Mouse (Mus musculus) left cerebral cortex, postnatal 4 days (tissue): ENCODE results near the gene Tmem132b. TPM values are rescaled to one million over a fixed set of nuclear protein-coding genes. Genes with fewer than 3 reads are reported as not detected.

Source experiments
- DNase-seq: peaks from one replicate; pipeline ENCODE4 v3.0.0-alpha.2; 2022
- intact Hi-C: fragments of 180-260 bp; cut with DNase I; formaldehyde crosslinking; loops from one replicate; pipeline ENCODE4 v1.15.1; 2025
- total RNA-seq, 2 experiments: library from RNA; stranded (reverse); gene quantifications; 2 replicates each; pipeline ENCODE4 v1.2.3; 2021

Tmem132b gene
- total RNA-seq, 2 experiments from 2014 or later: 62.9 to 66.4 TPM

DNA sequence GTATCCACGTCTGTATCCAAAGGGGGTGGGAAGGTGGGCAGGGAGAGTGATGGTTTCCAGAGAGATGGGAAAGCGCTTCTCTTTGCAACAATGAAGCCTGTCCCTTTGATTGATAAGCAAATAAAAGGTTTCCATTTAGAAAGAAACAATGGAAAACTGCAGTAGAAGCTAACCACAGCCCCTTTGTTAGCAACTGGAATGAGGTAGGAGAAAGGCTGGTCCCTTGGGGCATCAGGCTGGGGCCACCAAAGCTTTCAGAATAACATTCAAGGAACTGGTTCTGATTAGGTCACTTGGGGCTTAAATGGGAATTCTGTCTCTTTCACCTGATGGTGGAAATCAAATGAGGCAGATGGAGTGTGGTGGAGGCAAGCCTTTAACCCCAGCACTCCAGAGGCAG lies 118.4 kb downstream of the Tmem132b start:
- no peak for DNase-seq
- intact Hi-C loops: no loop called here

DNA sequence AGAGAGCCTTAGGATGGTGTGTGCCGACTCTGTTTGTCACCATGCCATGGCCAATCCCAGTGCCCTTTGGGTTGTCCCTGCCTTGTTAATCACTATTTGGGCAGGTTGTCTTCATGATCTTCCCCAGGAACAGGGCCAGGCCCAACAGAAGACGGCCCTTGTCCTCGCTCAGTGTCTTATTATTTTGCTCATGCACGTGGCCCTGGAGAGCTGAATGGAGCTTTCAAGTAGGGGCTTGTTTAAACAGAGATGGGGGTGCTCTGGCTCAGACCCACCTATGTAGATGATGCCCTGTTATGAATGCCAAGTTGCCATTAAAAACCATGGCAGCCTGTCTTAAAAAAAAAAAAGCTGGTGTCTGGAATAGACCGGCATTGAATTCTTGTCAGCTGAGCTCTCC lies 126.5 kb downstream of the Tmem132b start:
- DNase-seq: no peak
- intact Hi-C loops: no loop called here

- intact Hi-C loops: no loop called here
- DNase-seq: no peak
Observed at GRCm38 (mm10) chr5:125658959-125659749, 127.6 kb downstream of the Tmem132b start.

GRCm38 (mm10) chr5:125675623-125676022 lies 144.0 kb downstream of the Tmem132b start:
- peak; percentile 78 for DNase-seq
- intact Hi-C loops: no loop called here

- intact Hi-C loops: no loop called here
- DNase-seq: no peak
Observed at GRCm38 (mm10) chr5:125676025-125676623, 144.6 kb downstream of the Tmem132b start.

GRCm38 (mm10) chr5:125680889-125681288 lies 149.3 kb downstream of the Tmem132b start:
- DNase-seq: no peak
- intact Hi-C loops: no loop called here

- intact Hi-C loops: no loop called here
Observed at GRCm38 (mm10) chr5:125683491-125683890, 151.9 kb downstream of the Tmem132b start.

GRCm38 (mm10) chr5:125685681-125686331 lies 154.2 kb downstream of the Tmem132b start:
- intact Hi-C loops: no loop called here
- peak; percentile 79 for DNase-seq

More at GRCm38 (mm10) chr5:125683491-125683890, 151.9 kb downstream of the Tmem132b start:
- no peak for DNase-seq

GRCm38 (mm10) chr5:125692538-125692937 lies 161.0 kb downstream of the Tmem132b start:
- intact Hi-C loops: no loop called here
- DNase-seq: no peak

DNA sequence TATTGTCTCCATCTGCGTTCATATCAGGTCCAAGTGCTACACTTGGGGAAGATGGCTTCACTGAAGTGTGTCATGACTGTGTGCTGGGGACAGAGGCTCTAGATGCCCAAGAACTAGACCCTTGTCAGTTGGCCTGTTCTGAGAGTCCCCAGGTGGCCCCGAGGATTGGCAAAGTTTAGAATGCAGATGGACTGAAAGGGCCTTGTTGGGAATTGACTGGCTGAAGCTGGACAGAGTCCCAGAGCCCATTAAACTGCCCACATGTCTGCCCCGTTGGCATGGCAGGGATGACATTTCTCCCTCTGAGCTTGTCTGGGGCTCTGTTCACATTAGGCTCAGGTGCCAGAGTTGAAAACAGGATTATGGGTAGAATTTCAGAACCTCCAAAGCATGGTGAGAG lies 167.8 kb downstream of the Tmem132b start:
- intact Hi-C loops: no loop called here
- peak; percentile 91 for DNase-seq

DNA sequence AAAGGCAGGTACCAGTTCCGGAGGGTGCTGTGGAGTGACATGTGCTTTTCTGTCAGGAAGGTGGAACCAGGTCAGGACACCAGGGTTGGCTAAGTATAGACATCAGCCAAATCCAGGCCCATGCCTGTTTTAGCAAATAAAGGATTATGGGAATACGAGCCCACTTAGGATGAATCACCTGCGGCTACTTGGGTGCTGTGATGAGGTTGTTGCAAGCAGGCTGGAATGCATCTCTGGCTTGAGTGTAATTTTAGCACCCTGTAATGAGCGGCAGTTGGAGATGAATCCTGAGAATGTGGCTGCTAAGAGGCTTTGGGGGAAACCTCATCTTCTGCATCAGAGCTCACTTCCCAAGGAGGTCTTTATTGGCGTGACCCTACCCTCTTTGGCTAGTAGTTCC lies 168.7 kb downstream of the Tmem132b start:
- DNase-seq: no peak
- intact Hi-C loops: no loop called here

DNA sequence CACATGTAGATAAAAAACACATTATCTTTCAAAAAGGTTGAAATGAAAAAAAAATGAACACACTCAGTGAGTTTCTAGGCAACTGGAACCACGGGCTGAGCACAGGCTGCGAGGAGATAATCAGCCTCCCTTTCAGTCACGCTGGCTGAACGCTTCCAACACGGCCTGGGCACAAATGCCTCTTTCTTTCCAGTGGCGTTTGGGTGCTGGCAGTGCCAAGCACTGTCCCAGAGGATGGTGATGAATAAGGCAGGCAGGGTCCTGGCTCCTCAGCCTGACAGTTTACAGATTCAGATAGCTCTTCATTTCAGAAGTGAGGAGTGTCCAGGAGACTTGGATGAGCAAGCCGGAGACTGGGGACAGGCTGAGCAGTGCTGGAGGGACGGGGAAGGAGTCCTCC lies 173.8 kb downstream of the Tmem132b start:
- DNase-seq: peak; percentile 48
- intact Hi-C loops: no loop called here

GRCm38 (mm10) chr5:125709160-125709559 lies 177.6 kb downstream of the Tmem132b start:
- intact Hi-C loops: no loop called here

DNA sequence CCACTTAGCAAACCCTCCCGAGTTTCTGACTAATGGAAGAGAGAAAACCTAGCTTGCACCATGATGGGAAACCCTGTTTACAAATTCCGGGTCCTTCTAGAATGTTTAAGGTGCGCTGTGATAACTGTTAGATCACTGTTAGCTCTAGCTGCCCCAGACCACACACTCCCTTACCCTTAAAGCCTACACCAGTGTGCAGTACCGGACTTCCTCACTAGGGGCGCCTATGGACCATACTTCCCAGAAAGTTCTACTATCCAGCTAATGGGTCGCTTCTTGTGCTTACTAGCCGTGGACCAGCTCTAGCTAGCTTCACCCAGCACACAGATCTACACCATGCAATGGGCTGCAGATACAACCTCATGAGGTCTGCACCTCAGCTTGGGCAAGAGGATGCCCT lies 195.2 kb downstream of the Tmem132b start:
- intact Hi-C loops: no loop called here
- DNase-seq: no peak

More at GRCm38 (mm10) chr5:125709160-125709559, 177.6 kb downstream of the Tmem132b start:
- peak; percentile 83 for DNase-seq

- DNase-seq: no peak
- intact Hi-C loops: no loop called here
Observed at GRCm38 (mm10) chr5:125727436-125727835, 195.9 kb downstream of the Tmem132b start.

DNA sequence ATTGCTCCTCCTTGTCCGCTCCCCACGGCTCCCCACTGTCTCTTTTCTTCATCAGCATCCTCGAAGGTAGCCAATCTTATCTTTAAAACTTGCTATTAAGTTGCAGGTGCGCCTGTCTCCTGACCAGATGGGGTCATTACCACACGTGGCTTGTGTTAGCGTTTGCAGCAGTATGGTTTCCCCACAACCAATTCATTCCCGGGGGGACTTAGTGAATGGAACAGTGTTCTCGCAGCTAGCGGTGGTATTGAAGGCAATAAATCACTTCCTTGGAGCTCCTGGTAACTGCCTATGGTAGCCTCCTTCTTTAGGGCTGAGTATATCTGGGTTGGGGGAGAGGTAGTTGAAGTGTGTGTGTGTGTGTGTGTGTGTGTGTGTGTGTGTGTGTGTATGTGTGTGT lies 196.4 kb downstream of the Tmem132b start:
- intact Hi-C loops: no loop called here
- DNase-seq: no peak

GRCm38 (mm10) chr5:125728521-125728920 lies 196.9 kb downstream of the Tmem132b start:
- no peak for DNase-seq
- intact Hi-C loops: no loop called here

GRCm38 (mm10) chr5:125733806-125734205 lies 202.2 kb downstream of the Tmem132b start:
- DNase-seq: no peak
- intact Hi-C loops: no loop called here

DNA sequence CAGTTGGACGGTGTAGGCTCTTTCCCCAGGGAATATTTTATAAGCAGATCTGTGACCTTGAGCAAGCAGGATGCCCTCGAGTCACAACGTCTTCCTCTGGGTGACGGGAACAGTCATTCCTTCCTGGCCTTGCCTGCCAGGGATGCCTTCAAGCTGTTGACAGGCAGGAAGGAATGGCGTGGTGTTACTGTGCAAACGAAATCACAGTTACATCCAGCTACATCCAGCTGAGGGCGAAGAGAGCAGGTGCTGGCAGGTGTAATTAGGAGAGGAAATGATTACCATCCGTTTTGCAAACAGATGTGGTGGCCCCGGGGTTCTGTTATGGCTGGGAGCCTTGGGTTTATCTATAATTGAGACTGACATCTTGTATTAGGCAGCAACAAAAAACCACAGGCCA lies 205.5 kb downstream of the Tmem132b start:
- intact Hi-C loops: no loop called here
- no peak for DNase-seq

DNA sequence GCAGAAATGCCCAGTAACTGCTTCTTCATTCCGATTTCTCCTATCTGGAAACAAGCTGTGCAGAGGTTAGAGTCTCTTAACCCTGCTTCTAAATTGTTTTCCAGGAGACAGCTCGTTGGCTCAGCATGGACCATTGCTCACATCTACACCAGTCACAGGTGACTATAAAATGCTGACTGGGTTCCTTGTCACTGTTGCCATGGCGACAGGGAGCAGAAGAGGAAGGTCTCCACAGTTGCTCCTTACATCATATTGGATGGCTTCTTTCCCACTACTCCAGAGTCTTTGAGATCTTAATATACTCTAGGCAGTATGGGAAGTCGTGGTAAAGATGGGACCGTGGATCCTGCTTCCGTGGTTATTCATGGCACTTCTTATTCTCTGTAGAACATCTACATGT lies 211.9 kb downstream of the Tmem132b start:
- no peak for DNase-seq
- intact Hi-C loops: no loop called here

- intact Hi-C loops: no loop called here
- DNase-seq: peak; percentile 75
Observed at GRCm38 (mm10) chr5:125745727-125746126, 214.2 kb downstream of the Tmem132b start.

DNA sequence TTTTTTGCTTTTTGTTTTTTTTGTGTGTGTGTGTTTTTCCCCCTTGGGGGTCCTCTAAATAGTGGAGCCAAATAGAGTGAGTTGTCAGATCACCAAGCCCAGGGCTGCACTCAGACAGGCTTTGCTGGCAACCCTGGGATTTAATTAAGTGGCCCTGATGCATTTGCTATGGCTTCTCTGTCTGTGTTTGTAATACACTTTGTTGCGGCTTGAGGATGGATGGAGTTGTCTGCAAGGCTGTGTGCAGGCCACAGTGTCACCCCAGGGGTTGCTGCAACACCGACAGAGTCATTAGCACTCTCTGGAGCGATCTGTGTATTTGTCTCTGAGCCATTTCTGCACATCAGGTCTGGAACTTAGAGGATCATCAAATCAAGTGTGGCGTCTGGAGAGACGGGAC lies 219.9 kb downstream of the Tmem132b start:
- intact Hi-C loops: no loop called here
- DNase-seq: no peak
